Mouse (Mus musculus): Measurements from ENCODE around the gene Msmp. TPM values are rescaled to one million over a fixed set of nuclear protein-coding genes. Genes with fewer than 3 reads are reported as not detected.

Msmp gene
- not detected in 4 replicates for total RNA-seq (2023)

DNA sequence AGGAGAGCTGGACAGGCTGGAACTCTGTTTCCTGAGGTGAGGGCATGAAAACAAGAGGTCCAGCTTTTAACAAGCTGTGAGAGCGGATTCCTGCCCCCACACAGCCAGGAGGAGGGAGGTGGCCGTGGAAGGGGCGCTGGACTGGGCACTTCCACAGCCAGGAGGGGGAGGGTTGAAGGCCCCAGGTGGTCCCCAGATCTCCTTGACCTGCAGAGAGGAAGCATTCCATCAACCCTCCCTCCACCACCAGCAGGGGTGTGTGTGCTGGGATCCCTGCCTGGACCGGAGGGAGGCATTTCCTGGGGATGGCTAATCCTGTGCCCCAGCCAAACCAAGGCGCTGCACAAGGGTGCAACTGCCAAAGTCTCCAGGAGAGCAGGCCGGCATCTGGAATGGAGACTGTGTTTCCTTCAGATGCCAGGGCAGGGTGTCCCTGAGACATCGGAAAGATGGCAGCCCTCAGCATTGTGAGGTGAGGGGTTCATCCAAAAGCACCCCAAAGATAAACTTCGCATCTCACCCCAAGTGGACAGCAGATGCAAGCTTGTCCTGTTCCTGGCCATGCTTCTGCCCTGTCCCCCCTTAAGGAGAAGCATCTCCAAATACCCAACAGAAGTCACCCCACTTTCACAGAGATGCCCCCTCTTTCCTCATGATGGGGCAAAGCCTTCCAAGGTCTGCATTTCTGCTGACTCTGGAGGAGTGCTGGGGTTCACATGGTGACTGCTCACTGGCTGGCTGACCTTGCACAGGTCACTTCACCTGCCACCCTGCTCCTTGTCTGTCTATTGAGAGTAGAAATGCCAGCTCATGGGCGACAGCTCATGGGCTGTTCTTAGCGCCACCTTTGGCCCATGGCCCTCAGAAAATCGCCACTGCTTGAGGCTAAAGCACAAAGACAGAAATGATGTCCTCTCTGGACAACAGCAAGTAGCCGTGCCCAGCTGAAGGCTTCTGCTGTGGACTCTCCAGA is at the start of gene Msmp:
Msmp (minus strand) TSS at position 51 of the 973 bp plus-strand sequence.

GRCm38 (mm10) chr4:43631046-43631955 is 47.0 kb upstream of the Msmp start, which contains the start of gene Npr2:
Gene Npr2, plus strand, starts transcription at chr4:43631935.

GRCm38 (mm10) chr4:43578376-43579204 is 5.7 kb downstream of the Msmp start, which contains the start of the genes Rgp1 and Gba2:
Gene Rgp1, plus strand, starts transcription at chr4:43578715.
Gene Gba2, minus strand, starts transcription at chr4:43578873.

DNA sequence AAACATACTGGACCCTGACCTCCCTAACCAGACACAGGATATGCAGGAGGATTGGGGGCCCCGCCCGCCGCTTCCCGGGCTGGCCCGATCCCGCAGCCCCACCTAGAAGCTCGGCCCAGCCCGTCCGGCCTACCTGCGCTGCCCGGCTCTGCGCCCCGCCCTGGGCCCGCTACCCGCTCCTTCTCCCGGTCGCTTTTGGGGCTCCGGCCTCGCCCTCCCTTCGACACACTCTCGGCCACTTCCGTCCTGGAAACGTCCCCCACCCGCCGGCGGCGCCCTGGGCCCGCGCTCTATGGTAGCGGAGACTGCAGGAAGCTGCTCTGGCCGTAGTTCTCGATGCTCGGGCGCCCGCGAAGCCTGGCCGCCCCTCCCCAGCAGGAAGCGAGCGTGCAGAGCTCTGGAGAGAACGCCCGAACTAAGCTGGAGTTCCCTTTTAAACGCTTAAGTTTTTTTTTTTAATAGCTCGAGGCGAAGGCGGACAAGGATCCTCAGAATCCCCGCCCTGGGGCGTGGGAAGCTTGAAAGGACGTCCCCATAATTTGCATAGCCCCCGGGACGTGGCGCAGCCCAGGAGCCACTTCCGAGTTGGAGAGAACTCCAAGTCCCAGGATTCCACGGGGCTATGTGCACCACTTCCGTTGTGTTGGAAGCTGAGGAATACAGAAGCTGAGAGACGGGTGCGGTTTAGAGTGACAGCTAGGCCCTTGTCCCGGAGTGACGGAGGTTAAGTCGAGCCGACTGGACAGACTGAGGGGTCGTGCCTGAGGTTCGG is 22.1 kb downstream of the Msmp start, which contains the start of the genes Creb3 and Tln1:
Creb3 (plus strand) TSS at position 336 of the 772 bp plus-strand sequence.
Tln1 (minus strand) TSS at position 695 of the 772 bp plus-strand sequence.

Other genes starting within 250 kb of the Msmp start
- 0.17 TPM in 1 of 4 replicates, not detected in the others for gene Rusc2, start 202.5 kb downstream of the Msmp start, total RNA-seq (2023)
- not detected in 4 replicates for gene Fam166b, start 155.4 kb downstream of the Msmp start, total RNA-seq (2023)
- gene Tesk1, start 142.6 kb downstream of the Msmp start, total RNA-seq (2023): 55.0 to 57.8 TPM (median 57.0 TPM) in 4 replicates
- 440 to 532 TPM (median 462 TPM) in 4 replicates for gene Cd72, start 129.9 kb downstream of the Msmp start, total RNA-seq (2023)
- gene Sit1, start 100.8 kb downstream of the Msmp start, total RNA-seq (2023): 12.9 to 13.7 TPM (median 13.3 TPM) in 4 replicates
- gene Ccdc107, start 91.6 kb downstream of the Msmp start, total RNA-seq (2023): 27.3 to 29.7 TPM (median 29.2 TPM) in 4 replicates
- gene Arhgef39, start 84.8 kb downstream of the Msmp start, total RNA-seq (2023): 1.1 to 2.6 TPM (median 2.4 TPM) in 4 replicates
- gene Car9, start 77.5 kb downstream of the Msmp start, total RNA-seq (2023): 0.49 to 1.2 TPM in 2 of 4 replicates, not detected in the others
- gene Tpm2, start 60.7 kb downstream of the Msmp start, total RNA-seq (2023): 0.46 to 1.6 TPM (median 0.74 TPM) in 4 replicates
- gene Creb3, start 22.2 kb downstream of the Msmp start, total RNA-seq (2023): 71.8 to 80.6 TPM (median 76.8 TPM) in 4 replicates
- 269 to 292 TPM (median 275 TPM) in 4 replicates for gene Tln1, start 21.8 kb downstream of the Msmp start, total RNA-seq (2023)
- 39.9 to 55.5 TPM (median 43.6 TPM) in 4 replicates for gene Rgp1, start 5.8 kb downstream of the Msmp start, total RNA-seq (2023)
- 41.8 to 54.9 TPM (median 45.2 TPM) in 4 replicates for gene Gba2, start 5.6 kb downstream of the Msmp start, total RNA-seq (2023)
- 0.16 to 0.40 TPM (median 0.39 TPM) in 3 of 4 replicates, not detected in the other for gene Npr2, start 47.4 kb upstream of the Msmp start, total RNA-seq (2023)
- gene Spag8, start 69.1 kb upstream of the Msmp start, total RNA-seq (2023): 1.4 TPM in 1 of 4 replicates, not detected in the others
- 16.0 to 24.2 TPM (median 20.8 TPM) in 4 replicates for gene Hint2, start 72.0 kb upstream of the Msmp start, total RNA-seq (2023)
- 2.4 to 6.0 TPM (median 4.9 TPM) in 4 replicates for gene Tmem8b, start 84.5 kb upstream of the Msmp start, total RNA-seq (2023)
- not detected in 4 replicates for gene Fam221b, start 84.7 kb upstream of the Msmp start, total RNA-seq (2023)
- not detected in 4 replicates for gene Olfr70, start 116.3 kb upstream of the Msmp start, total RNA-seq (2023)
- not detected in 4 replicates for gene Olfr71, start 125.8 kb upstream of the Msmp start, total RNA-seq (2023)
- not detected in 4 replicates for gene Hrct1, start 142.7 kb upstream of the Msmp start, total RNA-seq (2023)
- gene Spaar, start 145.5 kb upstream of the Msmp start, total RNA-seq (2023): not detected in 4 replicates
- not detected in 4 replicates for gene Olfr159, start 186.5 kb upstream of the Msmp start, total RNA-seq (2023)
- not detected in 4 replicates for gene Olfr156, start 239.4 kb upstream of the Msmp start, total RNA-seq (2023)

Data from B cell, adult 62 days (primary cell).